Mouse (Mus musculus) left cerebral cortex, postnatal 25 days (tissue): ENCODE measurements around the gene Camta2. TPM values are rescaled to one million over a fixed set of nuclear protein-coding genes. Genes with fewer than 3 reads are reported as not detected.

Experiments used
- DNase-seq, 2 experiments: peaks; one replicate each; pipeline ENCODE4 v3.0.0; 2022; ENCODE audit warnings: low spot score in 2 of 2, mixed read lengths in 1 of 2
- intact Hi-C: fragments of 180-260 bp; cut with DNase I; formaldehyde crosslinking; loops from one replicate; pipeline ENCODE4 v1.15.1; 2025
- microRNA-seq, 2 experiments: library from miRNA; unstranded; fragments of <30 nt; microRNA quantifications; one replicate each; pipeline ENCODE4 v1.2.0; 2022
- total RNA-seq, 2 experiments: library from RNA; stranded (reverse); gene quantifications; 2 replicates each; pipeline ENCODE4 v1.2.3; 2021

The Camta2 gene
- total RNA-seq, 2 experiments from 2014 or later, result 226 to 234 TPM

GRCm38 (mm10) chr11:70637764-70638163, 50.1 kb downstream of the Camta2 start:
- DNase-seq, result no peak
- intact Hi-C loops, result no loop called here

- intact Hi-C loops, result no loop called here
- no peak for DNase-seq
Observed at GRCm38 (mm10) chr11:70635601-70636000, 52.3 kb downstream of the Camta2 start.

- intact Hi-C loops, result no loop called here
- DNase-seq, result no peak
Observed at GRCm38 (mm10) chr11:70630129-70630528, 57.8 kb downstream of the Camta2 start.

- intact Hi-C loops, result loop anchor here (2.0 kb wide), 1 partner anchor 125 kb away; no protein-coding TSS in a partner anchor
- no peak for DNase-seq
Observed at GRCm38 (mm10) chr11:70629557-70629956, 58.3 kb downstream of the Camta2 start.

- no peak for DNase-seq
- intact Hi-C loops, result loop anchor here (2.0 kb wide), 1 partner anchor 126 kb away; no protein-coding TSS in a partner anchor
Observed at GRCm38 (mm10) chr11:70628431-70628830, 59.5 kb downstream of the Camta2 start.

GRCm38 (mm10) chr11:70626877-70627276, 61.0 kb downstream of the Camta2 start:
- no peak for DNase-seq
- intact Hi-C loops, result no loop called here

- DNase-seq, result no peak
Observed at GRCm38 (mm10) chr11:70625473-70625872, 62.4 kb downstream of the Camta2 start.

GRCm38 (mm10) chr11:70623053-70623742, 64.7 kb downstream of the Camta2 start:
- DNase-seq, result no peak
- intact Hi-C loops, result no loop called here

More at GRCm38 (mm10) chr11:70625473-70625872, 62.4 kb downstream of the Camta2 start:
- intact Hi-C loops, result no loop called here

- no peak for DNase-seq
- intact Hi-C loops, result no loop called here
Observed at GRCm38 (mm10) chr11:70621972-70622814, 65.7 kb downstream of the Camta2 start.

Small RNAs within 50 kb of the gene (microRNA-seq; reads per million reads assigned to microRNA genes)
- 0.34 to 0.50 reads per million in 2 experiments for gene Mir6925

Other genes starting within 250 kb of the Camta2 start
- gene Med11, start 236.2 kb downstream of the Camta2 start, total RNA-seq, result 10 to 100 TPM; 12.9 to 15.7 TPM
- gene Zmynd15, start 228.7 kb downstream of the Camta2 start, total RNA-seq, result under 1 TPM; 0.41 to 0.94 TPM
- 1 to 10 TPM in 1 of 2 experiments, under 1 TPM in 1; 0.94 to 1.2 TPM for gene Cxcl16, start 228.1 kb downstream of the Camta2 start, total RNA-seq
- gene Tm4sf5, start 182.9 kb downstream of the Camta2 start, total RNA-seq, result not detected
- not detected for gene Vmo1, start 173.5 kb downstream of the Camta2 start, total RNA-seq
- gene Gltpd2, start 168.9 kb downstream of the Camta2 start, total RNA-seq, result not detected
- 100 to 1,000 TPM; 172 to 186 TPM for gene Psmb6, start 162.7 kb downstream of the Camta2 start, total RNA-seq
- not detected for gene Gm40193, start 155.2 kb downstream of the Camta2 start, total RNA-seq
- 10 to 100 TPM; 13.0 to 15.2 TPM for gene Pld2, start 148.0 kb downstream of the Camta2 start, total RNA-seq
- 100 to 1,000 TPM; 412 to 432 TPM for gene Mink1, start 125.2 kb downstream of the Camta2 start, total RNA-seq
- gene 4930544D05Rik, start 72.3 kb downstream of the Camta2 start, total RNA-seq, result not detected
- gene Chrne, start 68.9 kb downstream of the Camta2 start, total RNA-seq, result not detected
- gene Gp1ba, start 49.0 kb downstream of the Camta2 start, total RNA-seq, result not detected
- gene Rnf167, start 40.9 kb downstream of the Camta2 start, total RNA-seq, result 10 to 100 TPM; 78.6 to 81.4 TPM
- 100 to 1,000 TPM; 110 to 117 TPM for gene Slc25a11, start 40.6 kb downstream of the Camta2 start, total RNA-seq
- 100 to 1,000 TPM; 221 to 239 TPM for gene Pfn1, start 33.5 kb downstream of the Camta2 start, total RNA-seq
- gene Eno3, start 30.9 kb downstream of the Camta2 start, total RNA-seq, result 1 to 10 TPM; 7.0 to 9.0 TPM
- 10 to 100 TPM; 49.3 to 50.7 TPM for gene Spag7, start 18.7 kb downstream of the Camta2 start, total RNA-seq
- gene Inca1, start 12.1 kb upstream of the Camta2 start, total RNA-seq, result 1 to 10 TPM; 1.5 to 2.5 TPM
- 10 to 100 TPM; 51.3 to 53.2 TPM for gene Kif1c, start 12.4 kb upstream of the Camta2 start, total RNA-seq
- gene Zfp3, start 76.1 kb upstream of the Camta2 start, total RNA-seq, result 10 to 100 TPM; 16.4 to 17.2 TPM
- gene Scimp, start 124.5 kb upstream of the Camta2 start, total RNA-seq, result not detected
- gene Rabep1, start 156.7 kb upstream of the Camta2 start, total RNA-seq, result 100 to 1,000 TPM; 128 to 130 TPM